Mouse (Mus musculus) limb, embryonic 13.5 days (tissue): Measurements from ENCODE around the gene Gm9958. TPM values are rescaled to one million over a fixed set of nuclear protein-coding genes. Genes with fewer than 3 reads are reported as not detected.

Experiments
- ATAC-seq: fragments of 200-750 bp; cut with Nextera tagmentation; 2 replicates; pipeline ENCODE4 v1.8.0; 2017; ENCODE audit warnings: low read depth, moderate number of reproducible peaks, moderate TSS enrichment; ENCODE audit not compliant: low FRiP score
- H3K27ac ChIP-seq: fragments of 300-500 bp; sonication (generic); 2 replicates; pipeline ENCODE4 v1.5.1; 2015; ENCODE audit warnings: inconsistent platforms, mild to moderate bottlenecking, moderate library complexity
- H3K27me3 ChIP-seq: fragments of 300-500 bp; sonication (generic); 2 replicates; pipeline ENCODE4 v1.6.1; 2015; ENCODE audit warnings: mild to moderate bottlenecking, inconsistent platforms
- H3K36me3 ChIP-seq: fragments of 300-500 bp; sonication (generic); 2 replicates; pipeline ENCODE4 v1.6.1; 2015; ENCODE audit warnings: inconsistent platforms, mild to moderate bottlenecking, moderate library complexity
- H3K4me1 ChIP-seq: fragments of 300-500 bp; sonication (generic); 2 replicates; pipeline ENCODE4 v1.6.1; 2015; ENCODE audit warnings: inconsistent platforms
- H3K4me2 ChIP-seq: fragments of 300-500 bp; sonication (generic); replicated peaks from 2 replicates; pipeline ENCODE4 v1.6.1; 2015; ENCODE audit warnings: inconsistent platforms, mild to moderate bottlenecking, moderate library complexity
- H3K4me3 ChIP-seq: fragments of 300-500 bp; sonication (generic); 2 replicates; pipeline ENCODE4 v1.5.1; 2015; ENCODE audit warnings: moderate library complexity, mild to moderate bottlenecking, inconsistent platforms
- H3K9ac ChIP-seq: fragments of 300-500 bp; sonication (generic); 2 replicates; pipeline ENCODE4 v1.6.1; 2015; ENCODE audit warnings: mild to moderate bottlenecking, inconsistent platforms
- H3K9me3 ChIP-seq: fragments of 300-500 bp; sonication (generic); 2 replicates; pipeline ENCODE4 v1.6.1; 2016; ENCODE audit warnings: inconsistent platforms
- WGBS: fragments of 180-500 bp; shearing (Covaris S2); methylation state at CpG from one replicate; pipeline ENCODE4 v1.1.7; 2015; 5-methylcytosine and 5-hydroxymethylcytosine counted together
- polyA plus RNA-seq: library from polyadenylated mRNA; unstranded; fragments of >200 nt; fragmentation: Nextera tagmentation; extraction: Ambion mirVana; gene quantifications from 2 replicates; pipeline ENCODE4 v1.2.1, GENCODE M21; 2015

Gene Gm9958
- polyA plus RNA-seq, 1 experiment from 2014 or later, result 7.1 TPM

DNA sequence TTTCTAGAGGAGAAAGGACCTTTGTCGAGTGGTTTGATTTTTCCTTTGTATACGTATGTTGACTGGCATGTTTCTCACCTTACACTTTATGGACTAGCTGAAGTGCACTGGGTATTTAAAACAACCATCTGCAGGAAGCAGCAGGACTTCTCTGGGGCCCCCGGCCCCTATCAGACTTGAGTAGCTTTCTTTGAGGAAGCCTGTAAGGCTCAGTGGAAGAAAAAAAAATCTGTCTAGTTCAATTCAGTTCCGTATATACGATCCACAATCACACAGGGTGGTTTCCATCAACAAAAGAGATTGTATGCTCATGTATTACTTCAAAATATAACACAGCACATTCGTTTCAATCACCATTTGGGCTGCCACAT, 47.9 kb downstream of the Gm9958 start:
- ATAC-seq, result no peak
- WGBS, result 45% methylated on average over 6 of the region's 6 CpGs
- no peaks in the 10 kb centered on the region for H3K27me3 ChIP-seq
- no peak overlapping the region for H3K4me3 ChIP-seq
- H3K4me2 ChIP-seq, result no peak overlapping the region
- H3K9ac ChIP-seq, result no peak overlapping the region
- H3K36me3 ChIP-seq, result no peaks in the 10 kb centered on the region
- no peak overlapping the region for H3K27ac ChIP-seq
- H3K9me3 ChIP-seq, result no peaks in the 10 kb centered on the region
- 0 out of 2 replicates have a peak, but pooled peaks cover 3% of the 10 kb centered on the region for H3K4me1 ChIP-seq

Other genes with a start within 250 kb of the Gm9958 start
- gene Cox18, start 143.2 kb upstream of the Gm9958 start, polyA plus RNA-seq, result 36.8 and 37.4 TPM in 2 replicates
- 25.0 and 27.2 TPM in 2 replicates for gene Ankrd17, start 627 bp upstream of the Gm9958 start, polyA plus RNA-seq
- 1.0 and 6.4 TPM in 2 replicates for gene Alb, start 93.7 kb downstream of the Gm9958 start, polyA plus RNA-seq
- gene Afp, start 123.5 kb downstream of the Gm9958 start, polyA plus RNA-seq, result 2.1 and 27.2 TPM in 2 replicates
- gene Afm, start 151.7 kb downstream of the Gm9958 start, polyA plus RNA-seq, result not detected in 2 replicates
- gene 5830473C10Rik, start 193.9 kb downstream of the Gm9958 start, polyA plus RNA-seq, result 0.08 TPM in 1 of 2 replicates, not detected in the other